Mouse (Mus musculus): ENCODE data around the gene Wrnip1.
A peak's percentile ranks its signal among the peaks of the same experiment; 100 is the strongest.

Wrnip1 gene

GRCm38 (mm10) chr13:32801693-32802221 is at the start of gene Wrnip1:
Wrnip1 (plus strand) TSS chr13:32802038.
- peak; percentile 99 for DNase-seq (ENCODE audit: low read depth, low spot score)

- no peak for DNase-seq (ENCODE audit: low read depth, low spot score)
These were observed 49.7 kb upstream of the Wrnip1 start for GRCm38 (mm10) chr13:32752066-32752657.

- DNase-seq (ENCODE audit: low read depth, low spot score), result no peak
These were observed 42.8 kb upstream of the Wrnip1 start for GRCm38 (mm10) chr13:32759036-32759435.

GRCm38 (mm10) chr13:32760795-32761194 is 41.0 kb upstream of the Wrnip1 start:
- DNase-seq (ENCODE audit: low read depth, low spot score), result no peak

- DNase-seq (ENCODE audit: low read depth, low spot score), result no peak
These were observed 38.7 kb upstream of the Wrnip1 start for GRCm38 (mm10) chr13:32763141-32763540.

- DNase-seq (ENCODE audit: low read depth, low spot score), result no peak
These were observed 37.4 kb upstream of the Wrnip1 start for GRCm38 (mm10) chr13:32764448-32764847.

- DNase-seq (ENCODE audit: low read depth, low spot score), result no peak
These were observed 33.7 kb upstream of the Wrnip1 start for GRCm38 (mm10) chr13:32768104-32768503.

GRCm38 (mm10) chr13:32769960-32770359 is 31.9 kb upstream of the Wrnip1 start:
- no peak for DNase-seq (ENCODE audit: low read depth, low spot score)

GRCm38 (mm10) chr13:32775889-32776288 is 25.9 kb upstream of the Wrnip1 start:
- DNase-seq (ENCODE audit: low read depth, low spot score), result no peak

- no peak for DNase-seq (ENCODE audit: low read depth, low spot score)
These were observed 25.5 kb upstream of the Wrnip1 start for GRCm38 (mm10) chr13:32776350-32776749.

- no peak for DNase-seq (ENCODE audit: low read depth, low spot score)
These were observed 23.0 kb upstream of the Wrnip1 start for GRCm38 (mm10) chr13:32778861-32779260.

GRCm38 (mm10) chr13:32783055-32783454 is 18.8 kb upstream of the Wrnip1 start:
- DNase-seq (ENCODE audit: low read depth, low spot score), result no peak

GRCm38 (mm10) chr13:32783816-32784215 is 18.0 kb upstream of the Wrnip1 start, which contains the start of gene Mylk4:
Mylk4 (minus strand) TSS chr13:32783954.
- DNase-seq (ENCODE audit: low read depth, low spot score), result no peak

- no peak for DNase-seq (ENCODE audit: low read depth, low spot score)
These were observed 14.3 kb upstream of the Wrnip1 start for GRCm38 (mm10) chr13:32787584-32787983.

- no peak for DNase-seq (ENCODE audit: low read depth, low spot score)
These were observed 12.1 kb upstream of the Wrnip1 start for GRCm38 (mm10) chr13:32789781-32790180.

- no peak for DNase-seq (ENCODE audit: low read depth, low spot score)
These were observed 7.2 kb upstream of the Wrnip1 start for GRCm38 (mm10) chr13:32794619-32795018.

- no peak for DNase-seq (ENCODE audit: low read depth, low spot score)
These were observed 6.7 kb upstream of the Wrnip1 start for GRCm38 (mm10) chr13:32795166-32795565.

GRCm38 (mm10) chr13:32797085-32797484 is 4.8 kb upstream of the Wrnip1 start:
- DNase-seq (ENCODE audit: low read depth, low spot score), result no peak

- DNase-seq (ENCODE audit: low read depth, low spot score), result no peak
These were observed 2.7 kb upstream of the Wrnip1 start for GRCm38 (mm10) chr13:32799131-32799530.

GRCm38 (mm10) chr13:32800859-32801258 is 979 bp upstream of the Wrnip1 start:
- no peak for DNase-seq (ENCODE audit: low read depth, low spot score)

GRCm38 (mm10) chr13:32802259-32803081 is 632 bp downstream of the Wrnip1 start, which contains the start of gene D930007J09Rik:
D930007J09Rik (minus strand) TSS chr13:32802849.
- DNase-seq (ENCODE audit: low read depth, low spot score), result no peak

GRCm38 (mm10) chr13:32803701-32804345 is 2.0 kb downstream of the Wrnip1 start:
- no peak for DNase-seq (ENCODE audit: low read depth, low spot score)

Data from retina, adult 2 months (tissue).